Mouse (Mus musculus) ovary, adult 18-20 months (tissue): ENCODE measurements around the gene Dock9.

Experiments
- DNase-seq: peaks from one replicate; pipeline ENCODE4 v3.0.0; 2022; ENCODE audit warnings: low spot score, mixed read lengths

The Dock9 gene

GRCm38 (mm10) chr14:121508929-121509328, 288.7 kb downstream of the Dock9 start:
- no peak for DNase-seq

- DNase-seq, result no peak
Measured at GRCm38 (mm10) chr14:121506336-121506735, 291.3 kb downstream of the Dock9 start.

GRCm38 (mm10) chr14:121505485-121505860, 292.2 kb downstream of the Dock9 start:
- no peak for DNase-seq

- no peak for DNase-seq
Measured at GRCm38 (mm10) chr14:121504781-121505484, 292.7 kb downstream of the Dock9 start, which contains the start of gene Slc15a1. Slc15a1 (minus strand) TSS chr14:121505252.

- no peak for DNase-seq
Measured at GRCm38 (mm10) chr14:121500577-121500976, 297.1 kb downstream of the Dock9 start.

- no peak for DNase-seq
Measured at GRCm38 (mm10) chr14:121499769-121500168, 297.9 kb downstream of the Dock9 start.

GRCm38 (mm10) chr14:121497800-121498199, 299.8 kb downstream of the Dock9 start:
- no peak for DNase-seq

GRCm38 (mm10) chr14:121495741-121496140, 301.9 kb downstream of the Dock9 start:
- no peak for DNase-seq

- no peak for DNase-seq
Measured at GRCm38 (mm10) chr14:121495120-121495519, 302.5 kb downstream of the Dock9 start.

GRCm38 (mm10) chr14:121494238-121494637, 303.4 kb downstream of the Dock9 start:
- no peak for DNase-seq

- no peak for DNase-seq
Measured at GRCm38 (mm10) chr14:121493712-121494111, 303.9 kb downstream of the Dock9 start.

GRCm38 (mm10) chr14:121492328-121492727, 305.3 kb downstream of the Dock9 start:
- DNase-seq, result no peak
